Mouse (Mus musculus): ENCODE data around the gene Fyttd1. TPM values are rescaled to one million over a fixed set of nuclear protein-coding genes. Genes with fewer than 3 reads are reported as not detected.
"Not testable (repeated sequence)": the region's sequence is repeated elsewhere in the genome, so short reads cannot be mapped to it uniquely, and the experiment has no call there.

Gene Fyttd1
- polyA plus RNA-seq, 1 experiment from 2014 or later = 156 TPM

- DNase-seq (ENCODE audit: low spot score) = no peak
- ATAC-seq (replicated peaks; ENCODE audit: insufficient number of reproducible peaks, low FRiP score, low TSS enrichment, low read depth) = no peak
- no peak overlapping the region for H3K27ac ChIP-seq (replicated peaks; ENCODE audit: low read depth, low read length)
- H3K4me2 ChIP-seq (ENCODE audit: low read depth, low read length) = peak overlapping the region; percentile 16; the same call in 1 of the 2 replicates
- H3K4me3 ChIP-seq (ENCODE audit: low read depth, low read length) = peak overlapping the region; percentile 18; the same call in 1 of the 2 replicates
- H3K4me1 ChIP-seq (ENCODE audit: control insufficient read depth, insufficient read depth, low read length) = no peaks in the 10 kb centered on the region; the same call in 1 of the 2 replicates
- no peaks in the 10 kb centered on the region for H3K9me3 ChIP-seq (replicated peaks; ENCODE audit: control insufficient read depth, low read length)
- no peaks in the 10 kb centered on the region for H3K27me3 ChIP-seq (ENCODE audit: control insufficient read depth, insufficient read depth, low read length)
- H3K36me3 ChIP-seq (replicated peaks; ENCODE audit: control insufficient read depth, insufficient read depth, low read depth, low read length) = no peaks in the 10 kb centered on the region
- H3K9ac ChIP-seq (replicated peaks; ENCODE audit: low read length) = no peak overlapping the region
- 74% methylated on average over 9 of the region's 9 CpGs for WGBS
Observed at GRCm38 (mm10) chr16:32915292-32916068, 38.2 kb downstream of the Fyttd1 start.

- not testable (repeated sequence) for ATAC-seq (replicated peaks; ENCODE audit: insufficient number of reproducible peaks, low FRiP score, low TSS enrichment, low read depth); H3K4me2 ChIP-seq (ENCODE audit: low read depth, low read length); H3K9me3 ChIP-seq (replicated peaks; ENCODE audit: control insufficient read depth, low read length); H3K4me1 ChIP-seq (ENCODE audit: control insufficient read depth, insufficient read depth, low read length); H3K27ac ChIP-seq (replicated peaks; ENCODE audit: low read depth, low read length); H3K36me3 ChIP-seq (replicated peaks; ENCODE audit: control insufficient read depth, insufficient read depth, low read depth, low read length); DNase-seq (ENCODE audit: low spot score); H3K4me3 ChIP-seq (ENCODE audit: low read depth, low read length); H3K9ac ChIP-seq (replicated peaks; ENCODE audit: low read length); H3K27me3 ChIP-seq (ENCODE audit: control insufficient read depth, insufficient read depth, low read length)
- WGBS = 91% methylated on average over 9 of the region's 9 CpGs
Observed at GRCm38 (mm10) chr16:32926629-32927028, 49.3 kb downstream of the Fyttd1 start.

GRCm38 (mm10) chr16:32927044-32927443, 49.7 kb downstream of the Fyttd1 start:
- Histone ChIP-seq H3K36me3 (replicated peaks; ENCODE audit: control insufficient read depth, insufficient read depth, low read depth, low read length) (no peaks in the 10 kb centered on the region; the same call in 1 of the 2 replicates), H3K9ac (replicated peaks; ENCODE audit: low read length) (no peak overlapping the region), H3K4me3 (ENCODE audit: low read depth, low read length) (no peak overlapping the region), H3K27ac (replicated peaks; ENCODE audit: low read depth, low read length) (no peak overlapping the region), H3K9me3 (replicated peaks; ENCODE audit: control insufficient read depth, low read length) (no peaks in the 10 kb centered on the region), H3K4me1 (ENCODE audit: control insufficient read depth, insufficient read depth, low read length) (no peaks in the 10 kb centered on the region), H3K4me2 (ENCODE audit: low read depth, low read length) (no peak overlapping the region), H3K27me3 (ENCODE audit: control insufficient read depth, insufficient read depth, low read length) (no peaks in the 10 kb centered on the region)
- 94% methylated on average over 8 of the region's 8 CpGs for WGBS
- no peak for DNase-seq (ENCODE audit: low spot score)
- no peak for ATAC-seq (replicated peaks; ENCODE audit: insufficient number of reproducible peaks, low FRiP score, low TSS enrichment, low read depth)

GRCm38 (mm10) chr16:32929918-32930317, 52.6 kb downstream of the Fyttd1 start:
- Histone ChIP-seq H3K36me3 (replicated peaks; ENCODE audit: control insufficient read depth, insufficient read depth, low read depth, low read length) (no peaks in the 10 kb centered on the region; the same call in 1 of the 2 replicates), H3K27ac (replicated peaks; ENCODE audit: low read depth, low read length) (no peak overlapping the region), H3K4me2 (ENCODE audit: low read depth, low read length) (no peak overlapping the region), H3K4me3 (ENCODE audit: low read depth, low read length) (no peak overlapping the region), H3K9ac (replicated peaks; ENCODE audit: low read length) (no peak overlapping the region), H3K27me3 (ENCODE audit: control insufficient read depth, insufficient read depth, low read length) (no peaks in the 10 kb centered on the region), H3K4me1 (ENCODE audit: control insufficient read depth, insufficient read depth, low read length) (no peaks in the 10 kb centered on the region), H3K9me3 (replicated peaks; ENCODE audit: control insufficient read depth, low read length) (no peaks in the 10 kb centered on the region)
- DNase-seq (ENCODE audit: low spot score) = peak; percentile 19
- ATAC-seq (replicated peaks; ENCODE audit: insufficient number of reproducible peaks, low FRiP score, low TSS enrichment, low read depth) = no peak
- WGBS = 16% methylated on average over 2 of the region's 2 CpGs

GRCm38 (mm10) chr16:32934470-32934869, 57.2 kb downstream of the Fyttd1 start:
- WGBS = 70% methylated on average over 2 of the region's 2 CpGs
- Histone ChIP-seq H3K27ac (replicated peaks; ENCODE audit: low read depth, low read length) (no peak overlapping the region), H3K4me3 (ENCODE audit: low read depth, low read length) (no peak overlapping the region), H3K27me3 (ENCODE audit: control insufficient read depth, insufficient read depth, low read length) (no peaks in the 10 kb centered on the region), H3K9ac (replicated peaks; ENCODE audit: low read length) (no peak overlapping the region), H3K4me2 (ENCODE audit: low read depth, low read length) (no peak overlapping the region), H3K4me1 (ENCODE audit: control insufficient read depth, insufficient read depth, low read length) (no peaks in the 10 kb centered on the region), H3K9me3 (replicated peaks; ENCODE audit: control insufficient read depth, low read length) (no peaks in the 10 kb centered on the region), H3K36me3 (replicated peaks; ENCODE audit: control insufficient read depth, insufficient read depth, low read depth, low read length) (no peaks in the 10 kb centered on the region)
- DNase-seq (ENCODE audit: low spot score) = no peak
- no peak for ATAC-seq (replicated peaks; ENCODE audit: insufficient number of reproducible peaks, low FRiP score, low TSS enrichment, low read depth)

- Histone ChIP-seq H3K9ac (replicated peaks; ENCODE audit: low read length) (no peak overlapping the region), H3K27ac (replicated peaks; ENCODE audit: low read depth, low read length) (no peak overlapping the region), H3K9me3 (replicated peaks; ENCODE audit: control insufficient read depth, low read length) (no peaks in the 10 kb centered on the region), H3K36me3 (replicated peaks; ENCODE audit: control insufficient read depth, insufficient read depth, low read depth, low read length) (no peaks in the 10 kb centered on the region), H3K4me2 (ENCODE audit: low read depth, low read length) (no peak overlapping the region), H3K4me1 (ENCODE audit: control insufficient read depth, insufficient read depth, low read length) (no peaks in the 10 kb centered on the region), H3K4me3 (ENCODE audit: low read depth, low read length) (no peak overlapping the region), H3K27me3 (ENCODE audit: control insufficient read depth, insufficient read depth, low read length) (no peaks in the 10 kb centered on the region)
- 53% methylated on average over 1 of the region's 1 CpGs for WGBS
- ATAC-seq (replicated peaks; ENCODE audit: insufficient number of reproducible peaks, low FRiP score, low TSS enrichment, low read depth) (no peak), DNase-seq (ENCODE audit: low spot score) (no peak)
Observed at GRCm38 (mm10) chr16:32935088-32935487, 57.8 kb downstream of the Fyttd1 start.

GRCm38 (mm10) chr16:32937358-32937757, 60.1 kb downstream of the Fyttd1 start:
- H3K4me3 ChIP-seq (ENCODE audit: low read depth, low read length) = no peak overlapping the region
- H3K4me2 ChIP-seq (ENCODE audit: low read depth, low read length) = no peak overlapping the region
- no peak overlapping the region for H3K9ac ChIP-seq (replicated peaks; ENCODE audit: low read length)
- 75% methylated on average over 2 of the region's 2 CpGs for WGBS
- H3K27me3 ChIP-seq (ENCODE audit: control insufficient read depth, insufficient read depth, low read length) = no peaks in the 10 kb centered on the region
- no peaks in the 10 kb centered on the region for H3K4me1 ChIP-seq (ENCODE audit: control insufficient read depth, insufficient read depth, low read length)
- no peak overlapping the region for H3K27ac ChIP-seq (replicated peaks; ENCODE audit: low read depth, low read length)
- no peaks in the 10 kb centered on the region for H3K36me3 ChIP-seq (replicated peaks; ENCODE audit: control insufficient read depth, insufficient read depth, low read depth, low read length)
- ATAC-seq (replicated peaks; ENCODE audit: insufficient number of reproducible peaks, low FRiP score, low TSS enrichment, low read depth) (no peak), DNase-seq (ENCODE audit: low spot score) (no peak)
- no peaks in the 10 kb centered on the region for H3K9me3 ChIP-seq (replicated peaks; ENCODE audit: control insufficient read depth, low read length)

- not testable (repeated sequence) for H3K27ac ChIP-seq (replicated peaks; ENCODE audit: low read depth, low read length); ATAC-seq (replicated peaks; ENCODE audit: insufficient number of reproducible peaks, low FRiP score, low TSS enrichment, low read depth); H3K4me3 ChIP-seq (ENCODE audit: low read depth, low read length); H3K4me2 ChIP-seq (ENCODE audit: low read depth, low read length); H3K4me1 ChIP-seq (ENCODE audit: control insufficient read depth, insufficient read depth, low read length); H3K36me3 ChIP-seq (replicated peaks; ENCODE audit: control insufficient read depth, insufficient read depth, low read depth, low read length); H3K9ac ChIP-seq (replicated peaks; ENCODE audit: low read length); DNase-seq (ENCODE audit: low spot score); H3K9me3 ChIP-seq (replicated peaks; ENCODE audit: control insufficient read depth, low read length); H3K27me3 ChIP-seq (ENCODE audit: control insufficient read depth, insufficient read depth, low read length)
- WGBS = 23% methylated on average over 3 of the region's 3 CpGs
Observed at GRCm38 (mm10) chr16:32939301-32939700, 62.0 kb downstream of the Fyttd1 start.
